Mouse (Mus musculus) kidney, postnatal 25 days (tissue): ENCODE measurements around the gene Lrp1.

Experiments used
- DNase-seq, 2 experiments: peaks; one replicate each; pipeline ENCODE4 v3.0.0; 2021; ENCODE audit warnings: mixed read lengths in 2 of 2

The Lrp1 gene

DNA sequence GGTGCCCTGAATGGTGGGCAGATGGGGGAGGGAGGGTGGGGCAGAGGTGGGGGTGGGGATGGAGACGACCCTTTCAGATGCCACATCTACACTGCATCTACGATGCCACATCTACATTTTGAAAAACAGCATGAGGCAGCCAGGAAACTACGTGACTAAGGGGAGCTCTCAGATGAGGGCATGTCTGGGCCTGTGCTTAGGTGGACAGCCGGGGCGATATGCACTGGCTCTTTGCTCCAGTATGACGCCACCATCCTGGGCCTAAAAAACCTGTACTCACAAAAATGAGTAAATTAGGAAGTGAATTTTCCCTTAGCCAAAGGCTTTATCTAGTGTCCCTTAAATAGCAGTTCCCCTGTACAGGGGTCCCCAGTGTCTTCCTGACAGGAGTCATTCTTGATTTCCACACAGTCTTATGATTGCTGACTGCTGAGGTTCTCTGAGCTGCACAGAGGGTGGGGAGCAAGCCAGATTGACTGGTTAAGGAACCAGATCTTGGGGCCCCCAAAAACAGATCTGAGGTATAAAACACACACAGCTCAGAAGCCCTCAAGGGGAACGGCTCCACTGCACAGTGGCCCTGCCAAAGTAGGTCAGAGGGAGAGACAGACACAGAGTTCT, 30.0 kb downstream of the Lrp1 start:
- DNase-seq, result no peak

- DNase-seq, result no peak
Observed at GRCm38 (mm10) chr10:127590256-127590655, 30.7 kb downstream of the Lrp1 start.

GRCm38 (mm10) chr10:127587776-127588175, 33.2 kb downstream of the Lrp1 start:
- DNase-seq, result no peak

DNA sequence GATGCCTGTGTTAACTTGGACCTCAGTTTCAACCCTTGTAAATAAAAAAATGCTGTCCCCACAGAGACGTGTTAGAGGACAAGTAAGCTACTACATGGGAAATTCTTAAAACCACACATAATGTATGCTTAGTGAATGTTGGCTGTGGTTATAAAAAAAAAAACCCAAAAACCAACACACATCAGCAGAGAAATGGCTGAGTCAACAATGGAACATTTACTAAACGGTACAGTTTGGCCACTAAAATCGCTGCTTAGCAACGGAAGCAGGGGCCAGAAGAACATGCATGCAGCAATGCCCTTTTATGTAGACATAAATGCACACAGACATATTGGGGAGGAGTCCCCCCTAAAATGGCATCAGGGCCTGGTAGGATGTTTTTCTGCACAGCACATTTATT, 34.7 kb downstream of the Lrp1 start:
- no peak for DNase-seq

GRCm38 (mm10) chr10:127585598-127585997, 35.4 kb downstream of the Lrp1 start:
- no peak for DNase-seq

- DNase-seq, result no peak
Observed at GRCm38 (mm10) chr10:127583649-127584048, 37.3 kb downstream of the Lrp1 start.

DNA sequence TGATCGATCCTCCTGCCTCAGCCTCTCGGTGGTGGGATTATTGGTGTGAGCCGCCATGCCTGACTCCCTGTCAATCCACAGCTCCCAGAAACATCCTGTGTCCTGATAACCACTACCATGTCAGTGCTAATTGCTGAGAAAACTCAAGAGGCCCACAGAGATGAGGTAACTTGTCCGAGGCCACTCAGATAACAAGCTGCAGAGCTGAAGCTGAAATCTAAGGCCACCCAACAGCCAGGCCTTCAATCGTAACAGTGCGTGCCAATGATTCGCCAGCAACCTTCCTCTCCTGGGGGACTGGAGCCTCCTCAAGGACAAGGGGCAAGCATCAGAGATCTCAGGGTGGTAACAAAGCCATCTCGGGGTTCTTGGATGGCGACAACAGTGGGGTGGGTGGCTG, 39.7 kb downstream of the Lrp1 start:
- DNase-seq, result no peak

- DNase-seq, result no peak
Observed at GRCm38 (mm10) chr10:127577982-127578381, 43.0 kb downstream of the Lrp1 start.

GRCm38 (mm10) chr10:127577156-127577555, 43.8 kb downstream of the Lrp1 start:
- DNase-seq, result no peak

DNA sequence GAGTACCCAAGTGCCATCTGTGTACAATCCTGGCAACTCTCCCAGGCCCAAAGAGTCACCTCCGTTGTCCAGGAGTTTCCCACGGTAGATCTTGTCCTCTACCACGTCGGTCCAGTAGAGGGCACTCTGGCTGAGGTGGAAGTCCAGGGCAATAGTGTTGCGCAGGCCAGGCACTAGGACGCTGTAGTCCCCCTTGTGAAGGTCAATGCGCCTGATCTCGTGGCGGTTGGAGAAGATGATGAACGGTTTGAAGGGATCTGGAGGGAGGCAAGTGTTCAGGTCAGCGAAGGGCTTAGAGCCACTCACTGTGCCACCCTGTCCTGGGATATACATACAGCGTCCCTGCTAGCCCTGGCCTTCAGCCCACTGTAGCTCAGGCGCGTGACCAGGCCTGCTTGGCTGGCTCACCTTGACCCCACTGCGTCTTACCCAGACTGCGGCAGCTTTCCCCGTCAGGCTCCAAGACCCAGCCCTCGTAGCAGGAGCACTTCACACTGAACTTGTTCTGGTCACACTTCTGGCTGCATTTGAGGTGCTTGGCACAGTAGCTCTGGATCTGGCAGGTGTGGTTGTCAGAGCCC, 44.5 kb downstream of the Lrp1 start:
- DNase-seq, result peak; percentile 82 to 83

DNA sequence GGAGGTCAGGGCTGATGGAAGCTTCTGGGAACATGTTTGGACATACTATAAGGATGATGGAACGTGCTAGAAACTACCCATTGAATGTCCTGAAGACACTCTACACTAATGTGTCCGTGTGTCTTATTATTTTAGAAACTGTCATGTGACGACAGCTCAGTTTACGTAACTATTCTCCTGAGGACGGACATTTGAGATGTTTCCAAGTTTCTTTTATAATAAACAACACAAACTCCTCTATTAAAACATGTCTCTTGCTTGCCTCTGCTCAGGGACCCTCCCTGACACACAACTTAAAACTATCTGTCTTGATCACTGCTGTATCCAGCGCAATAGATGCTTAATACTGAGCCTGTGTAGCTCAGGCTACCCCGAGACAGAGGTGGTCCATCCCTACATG, 45.2 kb downstream of the Lrp1 start:
- no peak for DNase-seq

DNA sequence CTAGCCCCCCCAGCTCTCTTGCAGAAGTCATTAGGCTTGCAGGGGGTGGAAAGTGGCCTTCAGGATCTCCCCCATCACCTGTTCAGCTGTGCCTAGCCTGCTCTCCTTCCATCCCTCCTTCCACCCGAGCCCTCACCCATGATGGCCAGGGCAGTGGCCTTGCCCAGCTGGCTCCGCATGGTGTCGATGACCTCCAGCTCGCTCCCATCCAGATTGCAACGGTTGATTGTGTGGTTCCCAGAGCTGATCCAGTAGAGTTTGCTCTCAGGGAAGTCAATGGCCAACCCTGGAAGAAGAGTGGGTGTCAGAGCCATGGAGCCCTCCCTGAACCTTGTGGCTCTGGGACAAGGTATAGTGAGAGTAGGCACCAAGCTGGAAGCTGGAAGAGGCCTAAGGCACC, 48.7 kb downstream of the Lrp1 start:
- no peak for DNase-seq

DNA sequence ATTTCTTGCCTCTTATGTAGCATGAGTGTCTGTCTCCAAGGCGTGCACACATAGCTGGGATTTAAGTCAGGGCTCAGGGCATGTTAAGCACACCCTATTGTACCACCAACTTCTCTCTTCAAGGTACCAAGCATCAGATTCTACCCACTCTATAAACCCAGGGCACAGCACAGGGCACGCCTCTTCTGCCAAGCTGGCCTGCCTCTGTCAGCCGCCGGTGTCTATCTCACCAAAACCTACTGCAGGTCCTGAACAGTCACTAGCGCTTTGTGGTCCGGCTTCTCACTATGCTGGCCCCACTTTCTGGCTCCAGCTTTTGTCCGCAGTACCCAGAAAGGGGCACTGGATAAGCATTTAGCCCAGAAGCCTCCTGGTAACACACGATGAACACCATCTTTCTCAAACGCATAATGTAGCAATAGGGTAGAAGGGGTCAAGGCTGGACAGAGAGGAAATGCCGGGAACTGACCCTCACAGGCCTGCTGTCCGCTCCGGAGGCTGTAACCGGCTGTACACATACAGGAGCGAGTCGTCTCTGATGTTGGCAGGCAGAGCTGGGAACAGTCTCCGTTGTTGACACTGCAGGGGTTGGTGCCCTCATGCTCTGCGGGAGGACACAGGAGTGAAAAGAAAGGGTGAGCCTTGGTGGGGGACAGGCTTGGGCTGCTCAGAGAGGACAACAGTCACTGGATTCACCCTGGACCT, 49.9 kb downstream of the Lrp1 start:
- peak in 1 of 2 experiments; percentile 20 for DNase-seq

- no peak for DNase-seq
Observed at GRCm38 (mm10) chr10:127570384-127570783, 50.6 kb downstream of the Lrp1 start.

GRCm38 (mm10) chr10:127569450-127569849, 51.5 kb downstream of the Lrp1 start:
- peak; percentile 84 to 89 for DNase-seq

- DNase-seq, result no peak
Observed at GRCm38 (mm10) chr10:127566553-127567326, 54.2 kb downstream of the Lrp1 start.

GRCm38 (mm10) chr10:127564301-127564700, 56.6 kb downstream of the Lrp1 start:
- peak; percentile 23 to 63 for DNase-seq

DNA sequence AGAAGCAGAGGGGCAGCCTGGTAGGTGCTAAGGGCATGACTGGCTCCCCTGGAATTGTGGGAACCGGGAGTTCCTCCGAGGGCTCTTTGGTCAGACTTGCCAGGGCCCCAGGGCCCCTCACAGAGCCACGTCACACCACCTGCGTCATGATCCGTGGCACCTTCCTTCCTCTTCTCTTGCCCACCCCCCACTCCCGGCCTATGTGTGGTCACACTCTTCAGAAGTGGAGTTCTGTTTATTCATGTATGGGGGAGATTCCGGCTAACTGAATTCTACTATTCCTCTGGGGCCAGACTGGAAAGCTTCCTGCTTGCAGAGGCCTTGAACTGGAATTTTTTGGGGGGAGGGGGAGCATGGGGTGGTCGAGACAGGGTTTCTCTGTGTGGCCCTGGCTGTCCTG, 57.1 kb downstream of the Lrp1 start:
- DNase-seq, result no peak

DNA sequence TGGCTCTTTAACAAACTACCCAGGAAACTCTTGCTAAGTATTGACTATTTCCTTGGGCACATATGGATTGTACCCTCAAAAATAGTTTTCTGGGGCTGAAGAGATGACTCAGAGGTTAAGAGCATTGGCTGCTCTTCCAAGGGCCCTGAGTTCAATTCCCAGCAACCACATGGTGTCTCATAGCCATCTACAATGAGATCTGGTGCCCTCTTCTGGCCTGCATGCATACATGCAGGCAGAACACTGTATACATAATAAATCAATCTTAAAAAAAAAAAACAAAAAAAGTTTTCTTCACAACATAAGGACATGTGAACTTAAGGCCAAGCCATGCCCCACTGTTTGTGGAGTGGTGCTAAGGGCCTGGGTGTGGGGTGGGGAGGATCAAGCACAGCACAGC, 59.8 kb downstream of the Lrp1 start:
- no peak for DNase-seq

- DNase-seq, result no peak
Observed at GRCm38 (mm10) chr10:127557397-127557796, 63.6 kb downstream of the Lrp1 start.

DNA sequence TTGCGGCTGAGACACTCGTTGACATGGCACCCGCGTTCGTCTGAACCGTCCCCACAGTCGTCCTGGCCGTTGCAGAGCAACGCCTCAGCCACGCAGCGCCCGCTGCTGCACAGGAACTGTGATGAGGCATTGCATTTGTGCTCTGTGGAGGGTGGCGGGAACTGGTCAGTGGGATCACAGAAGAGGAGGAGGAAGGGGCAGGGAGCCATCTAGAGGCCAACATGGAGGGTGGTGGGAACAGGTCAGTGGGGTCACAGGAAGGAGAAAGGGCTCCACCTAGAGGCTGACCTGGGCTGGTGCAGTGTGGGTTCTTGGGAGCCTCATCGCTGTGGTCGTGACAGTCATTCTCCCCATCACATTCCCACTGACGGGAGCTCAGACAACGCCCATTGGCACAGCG, 65.2 kb downstream of the Lrp1 start:
- peak in 1 of 2 experiments; percentile 35 for DNase-seq

DNA sequence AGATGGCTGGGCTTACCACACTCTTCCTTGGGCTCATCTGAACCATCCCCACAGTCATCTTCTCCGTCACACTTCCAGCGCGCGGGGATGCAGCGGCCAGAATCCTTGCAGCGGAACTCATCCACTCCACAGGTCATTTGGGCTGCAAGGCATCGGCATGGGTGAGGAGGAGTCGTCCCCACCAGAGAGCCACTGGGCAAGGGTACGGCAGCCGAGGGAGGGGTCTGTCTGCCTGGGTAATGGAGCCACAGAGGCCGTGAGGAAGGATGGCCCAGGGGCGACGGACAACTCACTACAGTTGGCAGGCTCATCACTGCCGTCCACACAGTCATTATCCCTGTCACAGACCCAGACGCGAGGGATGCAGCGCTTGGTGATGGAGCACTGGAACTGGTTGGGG, 71.1 kb downstream of the Lrp1 start:
- no peak for DNase-seq

DNA sequence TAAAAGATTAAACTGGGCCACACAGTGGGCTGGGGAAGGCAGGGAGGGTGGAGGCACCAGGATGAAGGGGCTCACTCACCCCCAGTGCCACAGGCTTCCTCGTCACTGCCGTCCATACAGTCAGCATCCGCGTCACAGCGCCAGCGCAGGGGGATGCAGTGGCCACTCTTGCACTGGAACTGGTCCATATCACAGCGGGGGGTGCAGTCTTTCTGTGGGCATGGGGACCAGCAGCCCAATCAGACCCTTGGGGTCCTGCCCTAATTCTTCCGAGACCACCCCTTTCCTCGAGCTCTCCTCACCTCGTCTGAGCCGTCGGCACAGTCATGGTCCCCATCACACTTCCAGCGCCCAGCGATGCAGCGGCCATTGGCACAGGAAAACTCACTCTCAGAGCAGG, 72.7 kb downstream of the Lrp1 start:
- no peak for DNase-seq

GRCm38 (mm10) chr10:127546505-127546904, 74.4 kb downstream of the Lrp1 start:
- DNase-seq, result no peak
